Mouse (Mus musculus) forebrain, postnatal 0 days (tissue): ENCODE data around the gene Dnaic2. TPM values are rescaled to one million over a fixed set of nuclear protein-coding genes. Genes with fewer than 3 reads are reported as not detected.
A peak's percentile ranks its signal among the peaks of the same experiment; 100 is the strongest.

Experiments used
- ATAC-seq: fragments of 200-750 bp; cut with Nextera tagmentation; 2 replicates; pipeline ENCODE4 v1.8.0; 2017; ENCODE audit warnings: mild to moderate bottlenecking, moderate library complexity
- DNase-seq: peaks from one replicate; pipeline ENCODE4 v3.0.0-alpha.2; 2015
- H3K27ac ChIP-seq: fragments of 300-500 bp; sonication (generic); 2 replicates; pipeline ENCODE4 v1.5.1; 2014; ENCODE audit warnings: low read depth, mild to moderate bottlenecking, antibody characterized with exemption, low read length, moderate library complexity, mixed read lengths
- H3K27me3 ChIP-seq: fragments of 300-500 bp; sonication (generic); 2 replicates; pipeline ENCODE4 v1.6.1; 2014; ENCODE audit warnings: mild to moderate bottlenecking, low read length, mixed read lengths; ENCODE audit not compliant: insufficient read depth
- H3K36me3 ChIP-seq: fragments of 300-500 bp; sonication (generic); 2 replicates; pipeline ENCODE4 v1.6.1; 2014; ENCODE audit warnings: mild to moderate bottlenecking, moderate library complexity; ENCODE audit not compliant: insufficient read depth
- H3K4me1 ChIP-seq: fragments of 300-500 bp; sonication (generic); 2 replicates; pipeline ENCODE4 v1.6.1; 2014; ENCODE audit warnings: antibody characterized with exemption; ENCODE audit not compliant: insufficient read depth
- H3K4me2 ChIP-seq: fragments of 300-500 bp; sonication (generic); 2 replicates; pipeline ENCODE4 v1.6.1; 2014; ENCODE audit warnings: low read depth, mild to moderate bottlenecking, moderate library complexity
- H3K4me3 ChIP-seq: fragments of 300-500 bp; sonication (generic); 2 replicates; pipeline ENCODE4 v1.5.1; 2014; ENCODE audit warnings: low read depth, low read length, mixed read lengths
- H3K9ac ChIP-seq: fragments of 300-500 bp; sonication (generic); 2 replicates; pipeline ENCODE4 v1.6.1; 2014; ENCODE audit warnings: mild to moderate bottlenecking
- H3K9me3 ChIP-seq: fragments of 300-500 bp; sonication (generic); 2 replicates; pipeline ENCODE4 v1.6.1; 2016; ENCODE audit warnings: low read length
- CTCF ChIP-seq: sonication (generic); IDR thresholded peaks from 2 replicates; pipeline ENCODE4 v1.5.1; 2016; ENCODE audit warnings: antibody characterized with exemption, control low read depth, low read depth
- WGBS: fragments of 180-500 bp; shearing (Covaris S2); extraction: QIAGEN DNeasy Blood & Tissue Kit; methylation state at CpG from one replicate; pipeline ENCODE4 v1.1.7; 2014; 5-methylcytosine and 5-hydroxymethylcytosine counted together
- polyA plus RNA-seq: library from polyadenylated mRNA; unstranded; fragments of >200 nt; fragmentation: Nextera tagmentation; extraction: Ambion mirVana; gene quantifications from 2 replicates; pipeline ENCODE4 v1.2.1, GENCODE M21; 2015
- total RNA-seq: library from RNA; depleted of rRNA; stranded (reverse); fragments of >200 nt; gene quantifications from 2 replicates; pipeline ENCODE4 v1.2.3, GENCODE M21; 2014

Dnaic2 gene
- total and polyA plus RNA-seq, 2 experiments from 2014 or later, result 4.4 to 8.9 TPM

- Histone ChIP-seq H3K27me3 (no peaks in the 10 kb centered on the region), H3K27ac (no peak overlapping the region), H3K9me3 (no peaks in the 10 kb centered on the region), H3K4me2 (no peak overlapping the region), H3K4me1 (no peaks in the 10 kb centered on the region), H3K9ac (no peak overlapping the region), H3K36me3 (no peaks in the 10 kb centered on the region), H3K4me3 (no peak overlapping the region)
- 76% methylated on average over 19 of the region's 20 CpGs for WGBS
- ATAC-seq (no peak), DNase-seq (no peak)
- TF ChIP-seq CTCF, result no peak
Measured at GRCm38 (mm10) chr11:114683722-114684621, 43.2 kb upstream of the Dnaic2 start.

GRCm38 (mm10) chr11:114684627-114685373, 42.4 kb upstream of the Dnaic2 start:
- H3K4me3 ChIP-seq, result no peak overlapping the region
- no peaks in the 10 kb centered on the region for H3K4me1 ChIP-seq
- H3K36me3 ChIP-seq, result no peaks in the 10 kb centered on the region
- whole genome bisulfite sequencing, result 66% methylated on average over 14 of the region's 14 CpGs
- ATAC-seq (no peak), DNase-seq (no peak)
- no peaks in the 10 kb centered on the region for H3K27me3 ChIP-seq
- TF ChIP-seq CTCF, result no peak
- no peaks in the 10 kb centered on the region for H3K9me3 ChIP-seq
- no peak overlapping the region for H3K9ac ChIP-seq
- H3K4me2 ChIP-seq, result no peak overlapping the region
- no peak overlapping the region for H3K27ac ChIP-seq

- TF ChIP-seq CTCF, result no peak
- H3K9ac ChIP-seq, result no peak overlapping the region
- no peaks in the 10 kb centered on the region for H3K36me3 ChIP-seq
- H3K4me3 ChIP-seq, result no peak overlapping the region
- WGBS, result 80% methylated on average over 9 of the region's 9 CpGs
- H3K4me2 ChIP-seq, result no peak overlapping the region
- no peaks in the 10 kb centered on the region for H3K27me3 ChIP-seq
- no peak for DNase-seq
- H3K27ac ChIP-seq, result no peak overlapping the region
- ATAC-seq, result no peak
- no peaks in the 10 kb centered on the region for H3K9me3 ChIP-seq
- H3K4me1 ChIP-seq, result no peaks in the 10 kb centered on the region
Measured at GRCm38 (mm10) chr11:114685526-114686040, 41.6 kb upstream of the Dnaic2 start.

- Histone ChIP-seq H3K9me3 (no peaks in the 10 kb centered on the region), H3K4me3 (no peak overlapping the region), H3K27ac (no peak overlapping the region), H3K9ac (no peak overlapping the region), H3K36me3 (no peaks in the 10 kb centered on the region), H3K4me2 (no peak overlapping the region), H3K27me3 (no peaks in the 10 kb centered on the region), H3K4me1 (no peaks in the 10 kb centered on the region)
- DNase-seq (no peak), ATAC-seq (peak; percentile 66)
- TF ChIP-seq CTCF, result no peak
- 88% methylated on average over 16 of the region's 16 CpGs for WGBS
Measured at GRCm38 (mm10) chr11:114686221-114686959, 40.8 kb upstream of the Dnaic2 start.

- Histone ChIP-seq H3K9ac (no peak overlapping the region), H3K4me2 (no peak overlapping the region), H3K36me3 (no peaks in the 10 kb centered on the region), H3K9me3 (no peaks in the 10 kb centered on the region), H3K4me1 (no peaks in the 10 kb centered on the region), H3K4me3 (no peak overlapping the region), H3K27ac (no peak overlapping the region; the same call in 1 of the 2 replicates), H3K27me3 (no peaks in the 10 kb centered on the region)
- 63% methylated on average over 10 of the region's 10 CpGs for WGBS
- DNase-seq, result no peak
- no peak for ATAC-seq
- TF ChIP-seq CTCF, result no peak
Measured at GRCm38 (mm10) chr11:114687574-114688188, 39.5 kb upstream of the Dnaic2 start.

- 88% methylated on average over 3 of the region's 3 CpGs for WGBS
- H3K9me3 ChIP-seq, result no peaks in the 10 kb centered on the region
- H3K36me3 ChIP-seq, result no peaks in the 10 kb centered on the region
- H3K4me1 ChIP-seq, result no peaks in the 10 kb centered on the region
- no peaks in the 10 kb centered on the region for H3K27me3 ChIP-seq
- no peak overlapping the region for H3K9ac ChIP-seq
- H3K27ac ChIP-seq, result no peak overlapping the region
- H3K4me3 ChIP-seq, result no peak overlapping the region
- ATAC-seq (no peak), DNase-seq (no peak)
- no peak overlapping the region for H3K4me2 ChIP-seq
- no peak for TF ChIP-seq CTCF
Measured at GRCm38 (mm10) chr11:114688729-114689128, 38.5 kb upstream of the Dnaic2 start.
